Mouse (Mus musculus) adrenal gland, adult 18-20 months (tissue): ENCODE measurements around the gene Slc51a. TPM values are rescaled to one million over a fixed set of nuclear protein-coding genes. Genes with fewer than 3 reads are reported as not detected.

Experiments
- DNase-seq, 2 experiments: peaks; one replicate each; pipeline ENCODE4 v3.0.0; 2021 to 2022; ENCODE audit warnings: low spot score in 2 of 2
- total RNA-seq, 2 experiments: library from RNA; stranded (reverse); gene quantifications; 1 replicate in 1 of 2; 2 replicates in 1 of 2; pipeline ENCODE4 v1.2.3; 2021

Gene Slc51a
- total RNA-seq, 2 experiments from 2014 or later: not detected

DNA sequence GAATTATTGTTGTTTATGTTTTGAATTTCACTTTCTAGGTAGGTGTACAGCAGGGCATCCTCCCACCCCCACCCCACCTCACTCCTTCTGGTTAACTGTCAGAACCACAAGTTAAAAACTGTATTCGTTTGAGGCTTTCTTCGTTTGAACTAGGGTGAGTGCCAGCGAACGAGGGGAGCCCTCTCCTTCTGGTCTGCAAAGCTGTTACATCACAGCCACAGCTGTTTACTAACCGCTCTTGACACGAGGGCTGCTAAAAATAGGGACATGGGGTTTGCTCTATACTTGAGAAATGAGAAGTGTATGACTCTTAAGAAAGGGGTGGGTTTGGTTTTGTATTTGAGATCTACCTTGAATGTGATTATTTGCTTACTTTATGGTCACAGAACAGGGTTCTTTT is 53.6 kb downstream of the Slc51a start:
- no peak for DNase-seq

GRCm38 (mm10) chr16:32433138-32433537 is 54.5 kb downstream of the Slc51a start:
- no peak for DNase-seq

GRCm38 (mm10) chr16:32431926-32432325 is 55.8 kb downstream of the Slc51a start:
- DNase-seq: no peak

DNA sequence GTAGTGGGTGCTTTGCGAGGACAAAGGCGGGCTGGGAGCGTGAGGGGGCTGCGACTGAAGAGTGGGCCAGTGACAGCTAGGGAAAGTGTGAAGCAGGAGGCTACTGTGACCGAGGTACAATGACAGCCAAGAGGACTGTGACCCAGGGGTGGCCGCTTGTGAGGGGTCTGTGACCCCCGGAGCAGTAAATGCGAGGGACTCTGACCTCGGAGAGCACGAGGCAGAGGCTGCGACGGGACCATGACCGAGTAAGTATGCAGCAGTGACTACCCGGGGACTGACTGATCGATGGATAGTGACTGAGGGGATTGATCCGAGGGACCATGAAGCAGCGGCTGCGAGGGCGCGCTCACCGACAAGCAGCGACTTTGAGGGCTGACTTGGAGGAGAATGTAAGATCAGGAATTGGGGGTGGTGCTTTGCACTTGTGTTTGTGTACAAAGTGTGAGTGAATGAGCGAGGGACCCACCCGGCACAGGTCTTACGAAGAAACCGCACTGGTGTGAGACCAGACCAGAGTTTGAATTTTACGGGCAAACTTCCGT is 56.6 kb downstream of the Slc51a start:
- DNase-seq: peak in 1 of 2 experiments; percentile 33

DNA sequence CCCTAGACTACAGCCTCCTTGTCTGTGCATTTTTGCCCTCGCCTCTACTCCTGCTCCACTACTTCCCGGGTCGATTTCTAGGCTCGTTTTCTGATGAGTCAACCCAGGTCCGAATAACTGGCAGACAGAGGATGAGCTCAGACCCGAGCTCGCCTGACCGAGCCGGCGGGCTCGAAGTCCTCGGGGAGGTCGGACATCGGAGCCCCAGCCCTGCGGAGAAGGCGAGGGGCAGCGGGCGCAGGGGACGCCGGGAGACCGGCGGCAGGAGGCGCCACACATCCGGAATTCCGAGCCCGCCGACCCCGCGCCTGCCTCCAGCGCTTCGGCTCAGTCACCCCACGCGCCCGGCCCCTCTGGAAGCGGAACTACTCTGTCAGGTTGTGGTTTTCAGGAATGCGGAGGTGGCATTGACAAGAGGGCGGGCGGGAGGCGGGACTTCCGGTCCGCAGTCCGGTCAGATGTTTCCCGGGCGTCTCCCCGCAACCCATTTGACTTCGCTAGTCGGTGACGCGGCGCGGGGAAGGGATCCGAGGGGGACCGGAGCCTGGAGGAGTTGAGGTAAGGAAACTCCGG is 57.1 kb downstream of the Slc51a start, which contains the start of gene Pcyt1a:
Gene Pcyt1a, plus strand, starts transcription at position 448 of the 573 bp plus-strand sequence.
- DNase-seq: peak; percentile 85

DNA sequence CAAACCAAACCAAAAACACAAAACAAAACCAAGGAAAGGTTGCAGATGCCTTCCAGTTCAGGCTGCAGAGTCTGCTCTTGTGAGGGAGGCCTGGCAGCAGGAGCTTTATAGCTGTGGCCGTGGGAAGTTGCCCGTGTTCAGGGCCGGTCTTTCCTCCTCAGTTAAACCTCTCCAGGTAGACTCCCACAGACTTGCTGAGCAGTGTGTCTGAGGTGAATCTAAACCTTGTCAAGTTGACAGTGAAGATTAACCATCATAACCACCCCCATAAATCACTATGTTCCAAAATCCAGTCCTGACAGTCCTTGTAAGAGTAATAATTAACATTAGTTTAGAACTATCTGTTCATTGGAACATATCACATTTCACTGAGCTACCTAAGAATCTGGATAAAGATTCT is 60.2 kb downstream of the Slc51a start:
- DNase-seq: no peak

Other genes starting within 250 kb of the Slc51a start
- gene Fbxo45, start 240.7 kb downstream of the Slc51a start, total RNA-seq: 10 to 100 TPM; 13.6 to 16.2 TPM
- 10 to 100 TPM; 12.5 to 14.1 TPM for gene Wdr53, start 240.7 kb downstream of the Slc51a start, total RNA-seq
- under 1 TPM in 1 of 2 experiments, not detected in 1; 0.22 TPM for gene Smco1, start 216.4 kb downstream of the Slc51a start, total RNA-seq
- gene Rnf168, start 210.4 kb downstream of the Slc51a start, total RNA-seq: 10 to 100 TPM; 18.9 to 26.9 TPM
- gene Ubxn7, start 155.6 kb downstream of the Slc51a start, total RNA-seq: 10 to 100 TPM; 38.0 to 54.8 TPM
- gene Tm4sf19, start 87.4 kb downstream of the Slc51a start, total RNA-seq: 1 to 10 TPM in 1 of 2 experiments, under 1 TPM in 1; 0.33 to 1.3 TPM
- 1 to 10 TPM; 5.0 to 5.6 TPM for gene Tctex1d2, start 68.2 kb downstream of the Slc51a start, total RNA-seq
- 10 to 100 TPM; 74.2 to 88.0 TPM for gene Pcyt1a, start 57.0 kb downstream of the Slc51a start, total RNA-seq
- not detected for gene Zdhhc19, start 8.4 kb upstream of the Slc51a start, total RNA-seq
- gene Tfrc, start 121.0 kb upstream of the Slc51a start, total RNA-seq: 10 to 100 TPM; 19.8 to 34.3 TPM
- gene Tnk2, start 156.0 kb upstream of the Slc51a start, total RNA-seq: 10 to 100 TPM; 29.9 to 33.1 TPM
- gene Muc4, start 248.0 kb upstream of the Slc51a start, total RNA-seq: not detected